Mouse (Mus musculus): ENCODE results near the gene Iqgap3. TPM values are rescaled to one million over a fixed set of nuclear protein-coding genes. Genes with fewer than 3 reads are reported as not detected.

The Iqgap3 gene
- polyA plus RNA-seq, 1 experiment = 0.11 TPM

- Histone ChIP-seq H3K27me3 (ENCODE audit: control insufficient read depth, insufficient read depth, low read length) (no peaks in the 10 kb centered on the region), H3K4me3 (replicated peaks; ENCODE audit: insufficient read depth, low read depth, low read length) (no peak overlapping the region), H3K27ac (ENCODE audit: insufficient read depth, low read length) (no peak overlapping the region), H3K4me1 (ENCODE audit: control insufficient read depth, insufficient read depth, low read length) (no peaks in the 10 kb centered on the region)
- TF ChIP-seq CTCF (IDR thresholded peaks at IDR 0.05; ENCODE audit: borderline replicate concordance, insufficient read depth, low read depth, low read length) (no peak), POLR2A (IDR thresholded peaks at IDR 0.05; ENCODE audit: borderline replicate concordance, insufficient read depth, low read length) (no peak)
- 2% methylated on average over 13 of the region's 13 CpGs for WGBS
- no peak for DNase-seq
Measured at GRCm38 (mm10) chr3:88082224-88082618, 450 bp downstream of the Iqgap3 start.

GRCm38 (mm10) chr3:88082663-88083062 is 892 bp downstream of the Iqgap3 start:
- no peak for DNase-seq
- H3K4me3 ChIP-seq (replicated peaks; ENCODE audit: insufficient read depth, low read depth, low read length) = no peak overlapping the region
- H3K4me1 ChIP-seq (ENCODE audit: control insufficient read depth, insufficient read depth, low read length) = no peaks in the 10 kb centered on the region
- no peak overlapping the region for H3K27ac ChIP-seq (ENCODE audit: insufficient read depth, low read length)
- WGBS = 4% methylated on average over 4 of the region's 4 CpGs
- TF ChIP-seq CTCF (IDR thresholded peaks at IDR 0.05; ENCODE audit: borderline replicate concordance, insufficient read depth, low read depth, low read length) (no peak), POLR2A (IDR thresholded peaks at IDR 0.05; ENCODE audit: borderline replicate concordance, insufficient read depth, low read length) (no peak)
- H3K27me3 ChIP-seq (ENCODE audit: control insufficient read depth, insufficient read depth, low read length) = no peaks in the 10 kb centered on the region

GRCm38 (mm10) chr3:88084001-88084400 is 2.2 kb downstream of the Iqgap3 start:
- 95% methylated on average over 2 of the region's 2 CpGs for WGBS
- no peaks in the 10 kb centered on the region for H3K4me1 ChIP-seq (ENCODE audit: control insufficient read depth, insufficient read depth, low read length)
- no peak for DNase-seq
- TF ChIP-seq POLR2A (IDR thresholded peaks at IDR 0.05; ENCODE audit: borderline replicate concordance, insufficient read depth, low read length) (no peak), CTCF (IDR thresholded peaks at IDR 0.05; ENCODE audit: borderline replicate concordance, insufficient read depth, low read depth, low read length) (no peak)
- no peak overlapping the region for H3K4me3 ChIP-seq (replicated peaks; ENCODE audit: insufficient read depth, low read depth, low read length)
- H3K27ac ChIP-seq (ENCODE audit: insufficient read depth, low read length) = no peak overlapping the region
- H3K27me3 ChIP-seq (ENCODE audit: control insufficient read depth, insufficient read depth, low read length) = no peaks in the 10 kb centered on the region

GRCm38 (mm10) chr3:88085459-88085858 is 3.7 kb downstream of the Iqgap3 start:
- Histone ChIP-seq H3K4me3 (replicated peaks; ENCODE audit: insufficient read depth, low read depth, low read length) (no peak overlapping the region), H3K4me1 (ENCODE audit: control insufficient read depth, insufficient read depth, low read length) (no peaks in the 10 kb centered on the region), H3K27me3 (ENCODE audit: control insufficient read depth, insufficient read depth, low read length) (no peaks in the 10 kb centered on the region), H3K27ac (ENCODE audit: insufficient read depth, low read length) (no peak overlapping the region)
- DNase-seq = no peak
- TF ChIP-seq CTCF (IDR thresholded peaks at IDR 0.05; ENCODE audit: borderline replicate concordance, insufficient read depth, low read depth, low read length) = no peak
- TF ChIP-seq POLR2A (IDR thresholded peaks at IDR 0.05; ENCODE audit: borderline replicate concordance, insufficient read depth, low read length) = no peak
- 87% methylated on average over 8 of the region's 9 CpGs for WGBS

- H3K4me1 ChIP-seq (ENCODE audit: control insufficient read depth, insufficient read depth, low read length) = no peaks in the 10 kb centered on the region
- H3K27me3 ChIP-seq (ENCODE audit: control insufficient read depth, insufficient read depth, low read length) = no peaks in the 10 kb centered on the region
- no peak overlapping the region for H3K4me3 ChIP-seq (replicated peaks; ENCODE audit: insufficient read depth, low read depth, low read length)
- peak; percentile 40 to 51 for DNase-seq
- 89% methylated on average over 1 of the region's 1 CpGs for WGBS
- no peak for TF ChIP-seq POLR2A (IDR thresholded peaks at IDR 0.05; ENCODE audit: borderline replicate concordance, insufficient read depth, low read length)
- peak; percentile 76 for TF ChIP-seq CTCF (IDR thresholded peaks at IDR 0.05; ENCODE audit: borderline replicate concordance, insufficient read depth, low read depth, low read length)
- no peak overlapping the region for H3K27ac ChIP-seq (ENCODE audit: insufficient read depth, low read length)
Measured at GRCm38 (mm10) chr3:88087688-88088087, 5.9 kb downstream of the Iqgap3 start.

- WGBS = 89% methylated on average over 7 of the region's 7 CpGs
- no peaks in the 10 kb centered on the region for H3K27me3 ChIP-seq (ENCODE audit: control insufficient read depth, insufficient read depth, low read length)
- TF ChIP-seq CTCF (IDR thresholded peaks at IDR 0.05; ENCODE audit: borderline replicate concordance, insufficient read depth, low read depth, low read length) (no peak), POLR2A (IDR thresholded peaks at IDR 0.05; ENCODE audit: borderline replicate concordance, insufficient read depth, low read length) (no peak)
- no peak overlapping the region for H3K4me3 ChIP-seq (replicated peaks; ENCODE audit: insufficient read depth, low read depth, low read length)
- DNase-seq = no peak
- H3K27ac ChIP-seq (ENCODE audit: insufficient read depth, low read length) = no peak overlapping the region
- no peaks in the 10 kb centered on the region for H3K4me1 ChIP-seq (ENCODE audit: control insufficient read depth, insufficient read depth, low read length)
Measured at GRCm38 (mm10) chr3:88090106-88090505, 8.3 kb downstream of the Iqgap3 start.

- H3K27me3 ChIP-seq (ENCODE audit: control insufficient read depth, insufficient read depth, low read length) = no peaks in the 10 kb centered on the region
- DNase-seq = peak in 1 of 2 experiments; percentile 51
- no peak overlapping the region for H3K27ac ChIP-seq (ENCODE audit: insufficient read depth, low read length)
- no peaks in the 10 kb centered on the region for H3K4me1 ChIP-seq (ENCODE audit: control insufficient read depth, insufficient read depth, low read length)
- TF ChIP-seq POLR2A (IDR thresholded peaks at IDR 0.05; ENCODE audit: borderline replicate concordance, insufficient read depth, low read length) (no peak), CTCF (IDR thresholded peaks at IDR 0.05; ENCODE audit: borderline replicate concordance, insufficient read depth, low read depth, low read length) (no peak)
- WGBS = 56% methylated on average over 6 of the region's 6 CpGs
- no peak overlapping the region for H3K4me3 ChIP-seq (replicated peaks; ENCODE audit: insufficient read depth, low read depth, low read length)
Measured at GRCm38 (mm10) chr3:88090616-88091015, 8.8 kb downstream of the Iqgap3 start.

GRCm38 (mm10) chr3:88094126-88094525 is 12.4 kb downstream of the Iqgap3 start:
- 79% methylated on average over 5 of the region's 5 CpGs for WGBS
- Histone ChIP-seq H3K4me1 (ENCODE audit: control insufficient read depth, insufficient read depth, low read length) (no peaks in the 10 kb centered on the region), H3K4me3 (replicated peaks; ENCODE audit: insufficient read depth, low read depth, low read length) (no peak overlapping the region), H3K27ac (ENCODE audit: insufficient read depth, low read length) (no peak overlapping the region), H3K27me3 (ENCODE audit: control insufficient read depth, insufficient read depth, low read length) (no peaks in the 10 kb centered on the region)
- DNase-seq = no peak
- TF ChIP-seq POLR2A (IDR thresholded peaks at IDR 0.05; ENCODE audit: borderline replicate concordance, insufficient read depth, low read length) = no peak
- TF ChIP-seq CTCF (IDR thresholded peaks at IDR 0.05; ENCODE audit: borderline replicate concordance, insufficient read depth, low read depth, low read length) = no peak

Data from cerebellum, adult 2 months (tissue).